Mouse (Mus musculus): ENCODE data around the gene Map2k2. TPM values are rescaled to one million over a fixed set of nuclear protein-coding genes. Genes with fewer than 3 reads are reported as not detected.

Map2k2 gene
- total and polyA plus RNA-seq, 3 experiments, result 67.2 to 127 (median 120) TPM

DNA sequence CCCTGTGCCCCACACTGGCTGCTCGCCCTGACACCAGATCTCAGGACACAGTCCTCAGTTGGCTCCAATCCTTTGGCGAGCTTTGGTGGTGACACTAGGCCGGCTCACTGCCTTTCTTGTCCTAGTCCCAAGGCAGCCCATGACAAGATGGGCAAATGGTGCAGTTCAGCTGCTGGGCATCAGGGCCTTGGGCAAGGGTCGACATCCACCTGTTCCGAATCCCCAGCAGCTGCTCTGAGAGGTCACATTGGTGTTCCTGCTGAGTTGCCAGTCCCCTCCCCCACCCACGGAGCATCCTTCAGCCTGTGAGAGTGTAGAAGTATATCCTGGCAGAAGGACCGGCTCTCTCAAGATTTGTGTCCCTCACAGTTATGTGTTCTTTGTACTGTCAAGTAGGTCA, 14.9 kb downstream of the Map2k2 start:
- H3K27ac ChIP-seq (ENCODE audit: insufficient read depth, low read depth), result no peak overlapping the region
- no peaks in the 10 kb centered on the region for H3K79me2 ChIP-seq (replicated peaks; ENCODE audit: control insufficient read depth, extremely low read depth, insufficient read depth, poor library complexity, severe bottlenecking)
- no peak overlapping the region for H3K9ac ChIP-seq (ENCODE audit: insufficient read depth, low read depth)
- no peaks in the 10 kb centered on the region for H3K27me3 ChIP-seq (replicated peaks)
- in situ Hi-C loops (cut with MboI; ENCODE audit: low pct_ligation_motif_present, low pct_unique_long_range_greater_than_20kb, low sequenced_read_pairs) (no loop called here), dilution Hi-C loops (cut with MboI; ENCODE audit: extremely low pct_ligation_motif_present, extremely low pct_unique_long_range_greater_than_20kb, low sequenced_read_pairs) (no loop called here)
- peaks cover 82 to 92% of the 10 kb centered on the region in 2 experiments for H3K36me3 ChIP-seq (replicated peaks in 1 of 2; ENCODE audit: control insufficient read depth in 1 of 2, insufficient read depth in 1 of 2, low read length in 1 of 2)
- DNase-seq (ENCODE audit: extremely low read depth), result no peak
- TF ChIP-seq USF2 (conservative IDR thresholded peaks at IDR 0.05; ENCODE audit: low read depth, low read length) (no peak), CHD2 (IDR thresholded peaks at IDR 0.05; ENCODE audit: low read length) (no peak), USF1 (IDR thresholded peaks at IDR 0.05; ENCODE audit: low read depth, low read length) (no peak), MAZ (IDR thresholded peaks at IDR 0.05; ENCODE audit: low read depth, low read length) (no peak), UBTF (IDR thresholded peaks at IDR 0.05; ENCODE audit: low read depth, low read length) (no peak), NRF1 (IDR thresholded peaks at IDR 0.05; ENCODE audit: low read depth, low read length) (no peak), NELFE (IDR thresholded peaks at IDR 0.05; ENCODE audit: low read depth, low read length) (no peak), ZKSCAN1 (IDR thresholded peaks at IDR 0.05; ENCODE audit: borderline replicate concordance, low read depth, low read length) (no peak), MAFK (IDR thresholded peaks at IDR 0.05; ENCODE audit: insufficient replicate concordance, low read length) (no peak), IRF4 (IDR thresholded peaks at IDR 0.05; ENCODE audit: low read depth, low read length) (no peak), TBP (conservative IDR thresholded peaks at IDR 0.05; ENCODE audit: low read depth, low read length) (no peak), ZC3H11A (IDR thresholded peaks at IDR 0.05; ENCODE audit: low read depth, low read length) (no peak), TCF12 (IDR thresholded peaks at IDR 0.05; ENCODE audit: low read depth, low read length) (no peak), MYC (IDR thresholded peaks at IDR 0.05; ENCODE audit: low read depth, low read length) (no peak), SIN3A (IDR thresholded peaks at IDR 0.05; ENCODE audit: low read length) (no peak), RAD21 (IDR thresholded peaks at IDR 0.05; ENCODE audit: low read depth, low read length) (no peak), PAX5 (IDR thresholded peaks at IDR 0.05; ENCODE audit: low read length) (no peak), JUND (conservative IDR thresholded peaks at IDR 0.05; ENCODE audit: low read depth, low read length) (no peak)
- peaks cover 0 to 3% of the 10 kb centered on the region in 2 experiments; a peak in 1 of 4 replicates for H3K4me1 ChIP-seq (ENCODE audit: control insufficient read depth in 1 of 2, insufficient read depth in 2 of 2)
- H3K9me3 ChIP-seq (replicated peaks; ENCODE audit: low read length), result no peaks in the 10 kb centered on the region
- no peak overlapping the region for H3K4me2 ChIP-seq (ENCODE audit: insufficient read depth, low read depth, poor library complexity, severe bottlenecking)
- no peak overlapping the region for H3K4me3 ChIP-seq (replicated peaks in 1 of 3; ENCODE audit: low read depth in 2 of 3, low read length in 2 of 3, poor library complexity in 1 of 3)

DNA sequence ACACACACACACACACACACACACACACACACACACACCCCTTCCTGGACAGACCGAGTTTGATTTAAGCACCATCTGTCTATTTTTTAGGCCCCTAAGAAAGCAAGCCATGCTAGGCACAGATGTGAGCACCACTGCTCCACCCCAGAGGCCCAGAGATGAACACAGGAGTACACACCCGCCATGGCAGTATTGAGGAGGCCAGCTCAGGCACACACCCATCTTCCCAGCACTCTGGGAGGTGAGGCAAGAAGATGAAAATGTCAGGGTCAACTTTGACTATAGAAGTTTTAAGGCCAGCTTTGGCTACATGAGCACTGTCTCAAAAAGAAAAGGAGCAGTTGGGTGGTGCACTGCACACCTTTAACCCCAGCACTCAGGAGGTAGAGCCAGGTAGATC, 17.2 kb downstream of the Map2k2 start:
- Histone ChIP-seq H3K36me3 (replicated peaks in 1 of 2; ENCODE audit: control insufficient read depth in 1 of 2, insufficient read depth in 1 of 2, low read length in 1 of 2) (peaks cover 64 to 75% of the 10 kb centered on the region in 2 experiments), H3K9me3 (replicated peaks; ENCODE audit: low read length) (no peaks in the 10 kb centered on the region), H3K9ac (ENCODE audit: insufficient read depth, low read depth) (no peak overlapping the region), H3K4me2 (ENCODE audit: insufficient read depth, low read depth, poor library complexity, severe bottlenecking) (no peak overlapping the region), H3K79me2 (replicated peaks; ENCODE audit: control insufficient read depth, extremely low read depth, insufficient read depth, poor library complexity, severe bottlenecking) (no peaks in the 10 kb centered on the region), H3K27ac (ENCODE audit: insufficient read depth, low read depth) (no peak overlapping the region), H3K4me1 (ENCODE audit: control insufficient read depth in 1 of 2, insufficient read depth in 2 of 2) (peaks cover 0 to 11% of the 10 kb centered on the region in 2 experiments; a peak in 2 of 4 replicates), H3K27me3 (replicated peaks) (no peaks in the 10 kb centered on the region), H3K4me3 (replicated peaks in 1 of 3; ENCODE audit: low read depth in 2 of 3, low read length in 2 of 3, poor library complexity in 1 of 3) (no peak overlapping the region)
- DNase-seq (ENCODE audit: extremely low read depth), result no peak
- dilution Hi-C loops (cut with MboI; ENCODE audit: extremely low pct_ligation_motif_present, extremely low pct_unique_long_range_greater_than_20kb, low sequenced_read_pairs), result no loop called here
- TF ChIP-seq RCOR1 (conservative IDR thresholded peaks at IDR 0.05; ENCODE audit: low read depth, low read length), result no peak
- TF ChIP-seq NELFE (IDR thresholded peaks at IDR 0.05; ENCODE audit: low read depth, low read length), result no peak
- no peak for TF ChIP-seq IRF4 (IDR thresholded peaks at IDR 0.05; ENCODE audit: low read depth, low read length)
- no peak for TF ChIP-seq POLR2A (IDR thresholded peaks at IDR 0.05; ENCODE audit: low read depth, low read length)
- TF ChIP-seq MAZ (IDR thresholded peaks at IDR 0.05; ENCODE audit: low read depth, low read length), result no peak
- no peak for TF ChIP-seq MYC (IDR thresholded peaks at IDR 0.05; ENCODE audit: low read depth, low read length)
- no peak for TF ChIP-seq JUN (IDR thresholded peaks at IDR 0.05; ENCODE audit: insufficient read depth, low read depth, low read length)
- TF ChIP-seq CHD2 (IDR thresholded peaks at IDR 0.05; ENCODE audit: low read length), result no peak
- TF ChIP-seq BHLHE40 (IDR thresholded peaks at IDR 0.05; ENCODE audit: low read depth, low read length), result no peak
- TF ChIP-seq EP300 (IDR thresholded peaks at IDR 0.05; ENCODE audit: low read length), result no peak
- no peak for TF ChIP-seq ZC3H11A (IDR thresholded peaks at IDR 0.05; ENCODE audit: low read depth, low read length)
- in situ Hi-C loops (cut with MboI; ENCODE audit: low pct_ligation_motif_present, low pct_unique_long_range_greater_than_20kb, low sequenced_read_pairs), result no loop called here

All from CH12.LX (cell line).